Mouse (Mus musculus) right cerebral cortex, postnatal 36 days (tissue): ENCODE results near the gene Pold3.

Experiments
- DNase-seq, 2 experiments: peaks; one replicate each; pipeline ENCODE4 v3.0.0; 2022; ENCODE audit warnings: low spot score in 2 of 2, mixed read lengths in 1 of 2

The Pold3 gene

DNA sequence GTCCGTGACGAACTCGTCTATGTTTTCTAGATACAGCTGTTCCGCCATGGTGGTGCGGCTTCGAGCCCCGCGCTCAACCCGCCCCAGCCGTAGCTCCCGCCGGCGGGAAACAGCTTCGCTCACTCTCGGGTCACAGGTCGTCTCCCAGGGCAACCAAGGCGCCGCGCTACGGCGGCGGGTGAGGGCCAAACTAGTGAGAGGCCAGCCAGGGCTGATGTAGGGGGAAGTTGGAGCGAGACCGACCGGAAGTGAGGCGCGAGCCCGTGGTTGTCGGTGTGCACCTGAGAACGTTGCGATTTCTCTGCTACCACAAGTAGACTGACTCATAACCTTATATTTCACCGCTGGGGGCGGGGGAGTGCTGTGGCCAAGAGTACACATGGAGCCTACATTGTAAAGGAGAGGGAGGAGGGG is at the start of gene Pold3:
Pold3 (minus strand) TSS at position 190 of the 414 bp plus-strand sequence.
- peak; percentile 97 to 98 for DNase-seq

DNA sequence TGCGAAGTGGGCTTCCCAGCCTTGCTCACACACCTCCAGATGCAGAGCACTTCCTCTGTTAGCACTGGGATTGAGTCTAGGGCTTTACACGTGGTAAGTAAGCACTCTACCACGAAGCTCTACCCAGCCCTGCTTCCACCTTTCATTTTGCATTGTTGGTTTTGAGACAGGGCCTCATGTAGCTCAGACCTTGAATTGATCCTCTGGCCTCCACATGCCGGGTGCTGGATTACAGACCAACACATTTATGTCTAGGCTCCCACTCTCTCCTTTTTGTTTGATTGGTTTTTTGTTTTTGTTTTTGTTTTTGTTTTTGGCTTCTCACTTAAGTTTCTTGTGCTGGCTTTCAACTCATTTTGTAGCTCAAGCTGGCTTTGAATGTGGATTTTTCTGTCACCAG is 49.4 kb upstream of the Pold3 start:
- no peak for DNase-seq

DNA sequence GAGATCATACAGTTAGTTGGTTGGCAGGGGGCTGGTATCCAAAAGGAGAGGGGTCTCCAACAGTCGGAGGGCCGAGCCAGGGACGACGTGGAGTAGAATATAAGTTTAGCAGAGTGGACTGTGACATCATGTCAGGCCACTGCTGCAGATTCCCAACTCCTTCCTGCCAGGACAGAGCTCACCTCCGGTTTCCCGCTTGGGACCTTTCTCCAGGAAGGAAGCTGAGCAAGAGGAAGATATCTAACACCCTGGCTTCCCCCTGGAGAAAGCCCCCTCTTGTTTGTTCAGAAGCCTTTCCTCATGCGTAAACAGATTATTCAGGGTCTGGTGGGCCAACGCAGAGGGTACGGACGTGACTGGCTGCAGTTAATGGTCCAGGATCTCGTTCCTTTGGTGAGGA is 47.3 kb upstream of the Pold3 start:
- no peak for DNase-seq

DNA sequence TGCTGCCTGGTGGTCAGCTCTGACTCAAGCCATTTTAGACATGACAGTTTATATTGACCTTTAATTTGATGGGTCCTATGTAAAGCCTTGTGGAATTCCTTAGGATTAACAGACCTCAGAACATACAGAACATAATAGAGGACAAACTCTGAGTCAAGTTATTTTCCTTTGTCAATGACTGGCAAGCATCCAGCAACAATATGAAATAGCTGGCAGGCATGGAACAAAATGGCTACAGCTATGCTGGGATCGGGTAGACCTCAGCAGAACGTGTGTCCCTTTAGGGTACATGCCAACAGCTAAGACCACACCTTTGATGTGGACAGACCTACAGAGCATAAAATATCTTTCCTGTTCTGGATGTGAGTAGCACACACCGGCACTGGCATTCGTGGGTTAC is 42.1 kb upstream of the Pold3 start:
- DNase-seq: no peak

DNA sequence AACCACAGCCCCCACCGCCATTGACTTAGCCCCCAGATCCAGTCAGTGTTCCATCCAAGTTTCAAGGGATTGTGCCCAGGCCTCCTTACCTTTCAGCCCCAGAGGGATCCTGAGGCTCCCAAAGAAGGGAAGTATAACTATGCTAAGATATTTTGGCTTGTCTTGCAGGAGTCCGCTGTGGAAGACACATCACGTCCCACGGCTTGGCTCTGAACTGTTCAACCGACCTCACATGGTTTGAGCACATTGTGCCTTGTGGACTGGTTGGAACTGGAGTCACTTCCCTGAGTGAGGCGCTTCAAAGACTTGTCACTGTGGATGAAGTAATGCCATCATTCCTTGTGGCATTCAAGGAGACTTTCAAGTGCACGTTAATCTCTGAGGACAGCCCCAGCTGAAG is 38.6 kb upstream of the Pold3 start:
- no peak for DNase-seq

DNA sequence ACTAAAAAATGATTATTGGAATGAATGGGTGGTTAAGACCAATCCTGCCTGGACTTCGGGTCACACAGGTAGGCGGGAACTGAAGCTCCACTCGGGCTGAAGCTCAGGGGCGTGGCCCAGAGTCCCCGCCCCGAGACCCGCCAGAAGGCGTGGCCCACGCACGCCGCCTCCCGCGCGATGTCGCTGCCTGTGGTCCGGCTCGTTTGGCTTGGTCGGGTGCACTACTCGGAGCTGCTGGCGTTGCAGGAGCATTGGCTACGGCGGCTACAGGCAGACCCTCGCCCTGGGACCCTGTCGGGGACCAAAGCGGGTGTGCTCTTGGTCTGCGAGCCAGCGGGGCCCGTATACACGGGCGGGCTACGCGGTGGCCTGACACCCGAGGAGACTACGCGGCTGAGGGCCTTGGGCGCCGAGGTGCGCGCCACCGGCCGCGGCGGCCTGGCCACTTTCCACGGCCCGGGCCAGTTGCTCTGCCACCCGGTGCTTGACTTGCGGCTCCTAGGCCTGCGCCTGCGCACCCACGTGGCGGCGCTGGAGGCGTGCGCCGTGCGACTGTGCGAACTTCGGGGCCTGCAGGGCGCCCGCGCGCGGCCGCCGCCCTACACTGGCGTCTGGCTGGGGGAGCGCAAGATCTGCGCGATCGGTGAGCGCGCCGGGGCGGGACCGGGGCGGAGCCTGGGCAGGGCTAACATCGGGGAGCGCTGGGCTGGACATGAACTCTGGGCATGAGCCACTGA is 37.9 kb upstream of the Pold3 start, which contains the start of gene Lipt2:
Lipt2 (plus strand) TSS at position 173 of the 737 bp plus-strand sequence.
- DNase-seq: peak; percentile 86 to 89

DNA sequence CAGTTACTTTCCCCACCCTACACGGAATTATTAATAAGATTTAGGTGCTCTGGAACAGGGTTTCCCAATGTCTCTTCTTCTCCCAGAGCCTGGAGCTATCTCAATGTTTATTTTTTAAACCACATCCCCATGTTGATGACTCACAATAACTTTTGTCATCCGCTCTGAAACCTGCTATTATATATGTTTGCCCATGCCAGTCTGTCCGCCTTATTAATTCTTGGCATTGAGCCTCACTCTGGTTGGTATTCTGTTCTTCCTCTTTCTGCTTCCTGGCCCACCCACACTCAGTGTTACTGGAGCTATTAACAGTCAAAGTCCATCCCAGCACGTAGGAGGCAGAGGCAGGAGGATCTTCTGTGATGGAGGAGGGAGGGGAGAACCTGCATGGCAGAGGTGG is 36.3 kb upstream of the Pold3 start:
- DNase-seq: no peak

DNA sequence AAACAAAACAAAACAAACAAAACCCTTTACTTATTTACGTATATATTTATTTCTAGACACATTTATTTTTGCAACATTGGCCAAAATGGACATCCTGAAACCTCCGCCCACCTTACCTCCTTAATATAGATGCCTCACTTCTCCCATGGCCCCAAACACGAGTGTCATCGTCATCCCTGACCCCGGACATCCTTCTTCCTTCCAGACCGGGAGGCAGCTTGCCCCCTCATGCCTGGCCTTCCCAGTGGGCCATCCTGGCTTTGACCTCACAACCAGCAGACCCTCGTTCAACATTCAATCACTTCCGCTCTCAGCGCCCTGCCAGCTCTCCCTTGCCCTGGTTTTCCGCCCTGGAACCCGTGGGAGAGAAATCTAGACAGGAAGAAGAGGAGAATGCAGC is 29.3 kb upstream of the Pold3 start:
- DNase-seq: no peak

DNA sequence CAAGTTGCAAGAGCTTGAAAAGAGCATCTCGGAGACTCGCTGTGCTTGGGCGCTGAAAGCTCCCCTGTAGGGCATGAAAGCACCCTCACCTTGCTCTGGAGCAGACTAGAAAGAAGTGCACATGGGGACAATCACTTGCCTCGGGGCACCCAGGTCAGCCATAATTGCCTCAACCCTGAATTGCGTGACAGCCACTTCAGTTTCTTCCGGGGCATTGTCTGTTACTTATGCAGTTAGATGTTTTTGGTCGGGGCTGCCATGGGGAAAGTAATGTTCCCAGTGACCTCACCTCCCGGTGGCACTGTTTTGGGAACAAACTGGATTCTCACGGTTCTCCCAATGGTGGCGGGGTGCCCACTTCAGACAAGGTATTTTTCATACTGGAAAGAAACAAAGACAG is 28.7 kb upstream of the Pold3 start:
- DNase-seq: no peak

DNA sequence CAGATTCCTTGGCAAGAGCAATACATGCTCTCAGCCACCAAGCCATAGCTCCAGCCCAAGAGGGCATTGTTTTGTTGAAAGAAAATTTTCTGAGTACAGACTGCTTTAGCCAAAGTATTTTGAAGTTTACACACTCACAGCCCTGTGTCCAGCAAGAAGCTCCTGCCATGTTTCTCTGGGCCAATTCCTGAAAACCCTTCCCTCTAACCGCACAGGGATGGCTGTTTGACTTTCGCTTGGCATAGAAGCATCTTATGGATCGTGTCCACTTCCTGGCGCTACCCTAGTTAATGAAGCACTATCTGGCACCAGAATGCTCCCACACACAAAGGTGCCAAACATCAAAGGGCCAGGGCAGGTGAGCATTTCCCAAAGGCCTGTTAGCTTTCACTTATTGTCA is 27.2 kb upstream of the Pold3 start:
- no peak for DNase-seq

DNA sequence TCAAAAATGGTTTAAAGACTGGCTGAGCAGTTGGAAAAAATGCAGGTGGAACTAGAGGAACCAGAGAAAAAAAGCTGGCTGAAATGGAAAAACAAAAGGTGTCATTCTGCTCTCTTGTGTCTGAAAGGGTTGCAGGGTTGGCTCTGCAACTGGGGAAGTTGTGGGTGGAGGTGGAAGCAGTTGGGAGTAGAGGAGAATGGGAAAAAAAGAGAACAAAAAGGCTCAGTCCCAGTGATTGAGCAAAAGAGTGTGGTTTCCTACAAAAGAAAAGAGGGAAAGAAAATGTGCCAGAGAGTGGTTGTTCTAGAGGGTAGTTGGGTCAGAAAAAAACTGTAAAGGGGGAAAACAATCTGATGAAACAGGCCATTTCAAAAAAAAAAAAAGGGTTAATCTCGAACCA is 19.2 kb upstream of the Pold3 start:
- no peak for DNase-seq

DNA sequence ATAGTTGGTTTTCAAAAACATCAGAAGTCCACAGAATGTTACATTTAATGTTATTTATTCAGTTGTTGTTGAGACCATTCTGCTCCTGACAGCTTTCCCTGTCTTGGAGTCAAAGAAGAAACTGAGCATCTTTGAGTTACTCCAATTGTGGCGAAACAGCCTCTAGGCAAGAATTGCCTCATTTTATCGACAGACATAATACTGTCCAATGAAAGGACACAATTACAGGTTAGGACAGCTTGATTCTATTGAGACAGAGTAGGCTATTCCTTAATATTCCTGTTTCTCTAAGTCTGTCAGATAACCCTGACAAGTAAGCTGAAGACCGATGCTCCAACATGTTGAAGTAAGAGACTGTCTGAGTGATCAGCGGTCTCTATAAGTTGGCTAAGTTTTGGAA is 16.7 kb upstream of the Pold3 start:
- no peak for DNase-seq

DNA sequence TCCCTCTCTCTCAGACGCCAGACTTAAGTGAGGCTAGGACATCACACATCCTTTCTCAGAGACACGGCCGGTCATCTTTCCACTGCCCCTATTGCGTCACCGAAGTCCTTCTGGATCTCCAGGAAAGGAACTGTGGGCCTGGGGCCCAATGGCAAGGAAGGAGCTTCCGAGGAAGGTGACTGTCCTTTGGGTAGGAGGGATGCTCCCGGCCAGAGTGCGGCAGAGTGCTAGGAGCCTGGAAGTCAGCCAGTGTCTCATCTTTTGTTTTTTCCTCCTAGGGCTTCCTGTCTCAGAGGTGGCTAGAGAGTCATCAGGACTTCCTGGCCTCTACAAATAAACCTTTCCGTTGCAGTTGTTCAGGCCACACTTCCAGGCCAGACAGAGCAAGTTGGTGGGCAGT is 15.7 kb upstream of the Pold3 start:
- DNase-seq: no peak

DNA sequence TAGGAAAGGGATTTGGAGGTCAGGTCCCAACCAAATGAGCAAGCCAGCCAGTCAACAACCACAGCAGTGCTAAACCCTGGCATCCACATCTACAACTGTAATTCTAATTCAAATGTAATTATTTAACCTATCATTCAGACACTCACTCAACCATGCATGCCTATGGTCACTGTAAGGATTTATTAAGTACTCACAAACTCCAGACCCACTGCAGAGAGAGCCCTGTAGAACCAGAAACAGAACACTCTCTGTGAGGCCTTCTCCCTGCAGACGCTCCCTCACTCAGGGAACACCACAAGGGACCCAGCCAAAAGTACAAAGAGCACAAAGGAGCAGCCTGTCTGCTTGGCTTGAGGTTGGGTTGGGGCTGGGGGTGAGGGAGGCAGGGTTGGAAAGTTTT is 11.0 kb upstream of the Pold3 start:
- no peak for DNase-seq

DNA sequence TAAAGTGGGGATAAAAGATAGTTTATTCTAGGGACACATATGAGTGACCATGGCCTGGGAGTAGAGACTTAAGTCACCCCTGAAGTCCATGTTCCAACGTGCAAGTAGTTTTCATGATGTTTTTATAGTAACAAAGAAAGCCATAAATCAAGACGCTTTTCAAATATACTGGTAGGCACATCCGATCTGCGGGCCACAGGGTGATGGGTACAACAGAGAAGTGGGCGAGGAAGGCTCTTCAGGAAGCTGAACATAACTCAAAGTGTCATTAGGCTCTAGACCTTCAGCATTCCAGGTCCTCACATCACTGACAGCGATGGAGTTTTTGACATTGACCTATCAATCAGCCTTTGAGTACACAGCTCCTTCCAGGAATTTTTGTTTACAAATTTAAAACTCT is 9.2 kb upstream of the Pold3 start:
- no peak for DNase-seq

DNA sequence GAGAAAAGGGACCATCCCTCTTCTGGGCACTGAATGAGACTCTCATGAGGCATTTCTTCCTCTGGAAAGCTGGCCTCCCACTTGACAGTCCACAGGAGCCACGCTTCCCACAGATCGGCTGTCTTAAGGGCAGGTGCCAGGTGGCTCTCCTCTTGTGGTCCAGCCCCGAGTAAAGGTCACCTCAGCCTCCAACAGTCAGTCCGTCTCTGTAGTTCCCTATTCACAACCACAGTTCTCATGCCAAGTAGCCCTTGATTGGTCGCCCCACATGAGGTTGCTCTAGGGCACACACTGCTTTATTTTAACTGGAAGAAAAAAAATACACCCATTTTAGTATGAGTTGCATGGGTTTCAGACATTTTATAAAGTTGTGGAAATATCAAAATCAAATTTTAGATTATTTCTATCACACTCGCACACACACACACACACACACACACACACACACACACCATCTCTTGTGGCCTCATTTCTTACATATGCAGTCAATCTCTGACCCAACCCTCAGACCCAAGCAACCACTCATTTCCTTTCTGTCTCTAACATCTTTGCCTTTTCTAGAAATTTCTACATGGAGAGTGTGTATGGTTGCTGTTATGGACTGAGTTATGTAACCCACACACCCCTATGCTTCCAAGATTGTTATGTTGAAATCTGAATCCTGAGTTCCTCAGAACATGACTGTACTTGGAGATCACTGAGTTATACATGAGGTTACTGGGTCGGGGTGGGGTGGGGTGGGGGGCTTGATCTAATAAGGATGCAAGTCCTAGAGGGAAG is 7.1 kb upstream of the Pold3 start:
- DNase-seq: no peak

DNA sequence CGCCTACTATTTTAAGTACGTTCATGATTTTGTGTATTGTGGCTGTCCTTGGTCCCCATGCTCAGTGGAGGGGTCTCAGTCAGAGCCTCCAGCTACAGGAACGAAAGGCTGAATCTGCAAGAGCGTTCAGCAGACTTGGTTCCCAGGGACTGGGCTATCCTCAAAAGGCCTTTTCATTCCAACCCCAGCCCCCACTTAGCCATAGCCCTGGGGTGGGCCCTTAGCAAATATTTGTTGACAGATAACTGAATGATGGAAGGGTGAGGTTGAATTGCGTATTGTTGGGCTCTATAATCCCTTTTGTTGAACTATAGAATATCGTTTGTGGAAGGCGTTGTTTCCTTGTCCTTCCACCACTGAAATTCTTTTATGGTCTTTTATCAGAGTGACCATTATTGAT is 5.1 kb upstream of the Pold3 start:
- no peak for DNase-seq

DNA sequence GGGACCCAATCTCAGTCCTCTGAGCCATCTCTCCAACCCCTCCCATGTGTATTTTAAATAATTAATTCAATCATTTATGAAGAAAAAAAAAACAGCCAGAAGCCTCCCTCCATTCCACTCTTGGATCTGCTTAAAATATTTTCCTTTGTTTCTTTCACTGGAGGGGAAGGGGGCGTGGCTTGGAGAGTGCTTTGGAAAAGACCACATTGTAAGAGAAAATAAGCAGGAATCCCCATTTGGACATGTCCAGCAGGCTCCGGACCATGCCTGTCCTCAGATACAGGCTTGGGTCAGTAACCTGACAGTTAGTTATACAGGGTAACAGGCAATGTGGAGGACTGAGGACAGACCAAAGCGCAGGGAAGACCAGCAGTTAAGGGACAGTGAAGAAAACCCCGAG is 3.8 kb upstream of the Pold3 start:
- no peak for DNase-seq

DNA sequence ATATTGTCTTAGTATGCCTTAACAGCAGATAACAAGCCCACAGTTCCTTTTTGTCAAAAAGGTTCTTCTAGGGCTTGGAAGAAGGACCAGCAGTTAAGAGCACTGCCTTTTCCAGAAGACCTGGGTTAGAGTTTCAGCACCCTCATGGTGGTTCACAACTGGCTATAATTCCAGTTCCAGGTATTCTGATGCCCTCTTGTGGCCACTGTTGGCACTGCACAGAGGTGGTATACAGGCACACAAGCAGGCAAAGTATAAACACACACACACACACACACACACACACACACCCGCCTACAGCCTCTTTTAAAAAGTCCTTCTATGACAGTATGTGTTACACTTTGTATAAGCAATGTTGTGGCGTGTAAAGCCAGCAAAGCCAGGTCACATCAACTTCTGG is 2.8 kb upstream of the Pold3 start:
- no peak for DNase-seq

DNA sequence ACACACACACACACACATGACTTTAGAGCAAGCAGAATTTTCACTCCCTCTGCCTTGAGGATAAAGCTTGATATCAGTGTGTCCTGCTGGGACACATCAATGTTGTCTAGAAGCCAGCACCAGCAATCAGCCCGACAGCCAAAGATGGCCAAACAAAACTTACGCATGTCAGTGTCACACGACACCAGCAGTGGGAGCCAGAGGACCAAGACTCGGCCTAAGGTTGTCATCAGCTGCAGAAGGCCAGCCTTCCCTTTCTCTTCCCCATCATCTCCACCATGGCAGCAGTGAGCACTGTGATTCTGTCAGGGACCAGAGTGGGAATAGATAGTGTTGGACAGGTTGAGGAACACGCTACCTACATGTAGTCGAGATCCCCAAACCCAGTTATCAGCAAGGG is 2.1 kb upstream of the Pold3 start:
- no peak for DNase-seq

DNA sequence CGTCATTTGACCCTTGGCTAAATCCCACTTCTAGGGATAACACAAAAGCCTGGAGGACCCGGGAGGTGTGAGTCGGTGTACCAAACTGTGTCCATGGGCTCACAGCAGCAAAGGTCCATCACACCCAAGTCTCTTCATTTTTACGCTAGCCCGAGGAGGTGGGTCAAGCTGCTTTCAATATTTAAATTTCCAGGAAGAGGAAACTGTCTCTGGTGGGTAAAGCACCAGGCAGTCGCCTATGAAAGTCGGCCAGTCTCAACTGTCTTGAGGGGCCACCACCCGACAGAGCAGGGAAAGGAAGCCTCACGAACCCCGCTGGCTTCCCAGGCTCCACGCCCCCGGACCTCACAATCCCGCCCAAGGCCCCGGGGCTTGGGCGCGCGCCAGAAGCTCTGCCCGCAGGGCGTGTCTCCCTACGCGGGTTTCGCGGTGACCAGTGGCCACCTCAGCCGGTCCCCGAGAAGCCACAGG is 539 bp downstream of the Pold3 start:
- DNase-seq: peak in 1 of 2 experiments; percentile 30

DNA sequence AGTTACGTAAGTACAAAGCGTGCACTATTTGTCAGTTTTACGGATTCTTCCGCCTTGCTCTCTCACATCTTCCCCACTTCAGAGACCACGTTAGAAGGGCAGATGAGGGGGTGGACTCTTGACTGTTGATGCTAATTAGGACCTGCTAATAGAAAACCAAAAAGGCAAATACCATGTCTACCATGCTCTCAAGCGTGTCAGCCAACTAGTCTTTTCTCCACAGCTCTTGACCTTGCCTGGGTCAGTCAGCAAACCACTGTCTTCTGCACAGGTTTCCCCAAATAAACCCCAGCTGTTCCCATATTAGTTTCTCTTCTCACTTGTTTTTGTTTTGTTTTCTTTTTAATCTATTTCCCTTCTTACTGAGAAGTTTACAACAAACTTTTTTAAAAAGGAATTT is 7.1 kb downstream of the Pold3 start:
- DNase-seq: no peak

DNA sequence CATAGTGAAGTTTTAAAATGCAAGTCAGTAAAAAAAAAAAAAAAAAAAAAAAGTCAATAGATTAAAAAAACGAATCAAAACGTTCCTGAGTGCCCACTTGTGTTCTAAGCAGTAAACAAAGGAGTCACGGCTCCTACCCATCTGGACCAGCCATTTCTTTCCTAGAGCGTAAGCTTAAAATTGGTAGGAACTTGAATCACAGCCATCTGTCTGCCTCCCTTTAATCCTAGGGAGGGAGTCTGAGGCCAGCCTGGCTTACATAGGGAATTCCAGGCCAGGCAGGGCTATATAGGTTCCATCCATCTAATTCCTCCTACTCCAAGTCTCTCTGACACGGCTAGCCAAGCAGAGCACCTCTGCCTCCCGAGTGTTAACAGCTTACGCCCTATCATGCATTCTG is 7.5 kb downstream of the Pold3 start:
- no peak for DNase-seq
